Mouse (Mus musculus) forebrain, postnatal 0 days (tissue): ENCODE results near the gene Zfp61. TPM values are rescaled to one million over a fixed set of nuclear protein-coding genes. Genes with fewer than 3 reads are reported as not detected.

Experiments used
- ATAC-seq: fragments of 200-750 bp; cut with Nextera tagmentation; 2 replicates; pipeline ENCODE4 v1.8.0; 2017; ENCODE audit warnings: mild to moderate bottlenecking, moderate library complexity
- DNase-seq: peaks from one replicate; pipeline ENCODE4 v3.0.0-alpha.2; 2015
- H3K27ac ChIP-seq: fragments of 300-500 bp; sonication (generic); 2 replicates; pipeline ENCODE4 v1.5.1; 2014; ENCODE audit warnings: low read depth, mild to moderate bottlenecking, antibody characterized with exemption, low read length, moderate library complexity, mixed read lengths
- H3K27me3 ChIP-seq: fragments of 300-500 bp; sonication (generic); 2 replicates; pipeline ENCODE4 v1.6.1; 2014; ENCODE audit warnings: mild to moderate bottlenecking, low read length, mixed read lengths; ENCODE audit not compliant: insufficient read depth
- H3K36me3 ChIP-seq: fragments of 300-500 bp; sonication (generic); 2 replicates; pipeline ENCODE4 v1.6.1; 2014; ENCODE audit warnings: mild to moderate bottlenecking, moderate library complexity; ENCODE audit not compliant: insufficient read depth
- H3K4me1 ChIP-seq: fragments of 300-500 bp; sonication (generic); 2 replicates; pipeline ENCODE4 v1.6.1; 2014; ENCODE audit warnings: antibody characterized with exemption; ENCODE audit not compliant: insufficient read depth
- H3K4me2 ChIP-seq: fragments of 300-500 bp; sonication (generic); 2 replicates; pipeline ENCODE4 v1.6.1; 2014; ENCODE audit warnings: low read depth, mild to moderate bottlenecking, moderate library complexity
- H3K4me3 ChIP-seq: fragments of 300-500 bp; sonication (generic); 2 replicates; pipeline ENCODE4 v1.5.1; 2014; ENCODE audit warnings: low read depth, low read length, mixed read lengths
- H3K9ac ChIP-seq: fragments of 300-500 bp; sonication (generic); 2 replicates; pipeline ENCODE4 v1.6.1; 2014; ENCODE audit warnings: mild to moderate bottlenecking
- H3K9me3 ChIP-seq: fragments of 300-500 bp; sonication (generic); 2 replicates; pipeline ENCODE4 v1.6.1; 2016; ENCODE audit warnings: low read length
- CTCF ChIP-seq: sonication (generic); IDR thresholded peaks from 2 replicates; pipeline ENCODE4 v1.5.1; 2016; ENCODE audit warnings: antibody characterized with exemption, control low read depth, low read depth
- WGBS: fragments of 180-500 bp; shearing (Covaris S2); extraction: QIAGEN DNeasy Blood & Tissue Kit; methylation state at CpG from one replicate; pipeline ENCODE4 v1.1.7; 2014; 5-methylcytosine and 5-hydroxymethylcytosine counted together
- polyA plus RNA-seq: library from polyadenylated mRNA; unstranded; fragments of >200 nt; fragmentation: Nextera tagmentation; extraction: Ambion mirVana; gene quantifications from 2 replicates; pipeline ENCODE4 v1.2.1, GENCODE M21; 2015
- total RNA-seq: library from RNA; depleted of rRNA; stranded (reverse); fragments of >200 nt; gene quantifications from 2 replicates; pipeline ENCODE4 v1.2.3, GENCODE M21; 2014; rRNA removed

Gene Zfp61
- total RNA-seq (32.9 and 34.8 TPM in 2 replicates), polyA plus RNA-seq (24.5 and 30.8 TPM in 2 replicates)

GRCm38 (mm10) chr7:24300771-24301282 lies at the start of gene Zfp61:
TSS of gene Zfp61 (minus strand) at chr7:24301232.
- no peaks in the 10 kb centered on the region for H3K9me3 ChIP-seq
- no peaks in the 10 kb centered on the region for H3K27me3 ChIP-seq
- ATAC-seq (peak; percentile 25; the same call in 1 of the 2 replicates), DNase-seq (peak; percentile 56)
- peak within 1 kb of the TSS; percentile 77 for H3K9ac ChIP-seq
- 3% methylated on average over 13 of the region's 13 CpGs for WGBS
- no peak for TF ChIP-seq CTCF
- peaks cover 4% of the 10 kb centered on the region; the same call in 1 of the 2 replicates for H3K4me1 ChIP-seq
- H3K36me3 ChIP-seq: peaks cover 43% of the 10 kb centered on the region
- H3K4me3 ChIP-seq: 0 out of 2 replicates have a peak within 1 kb of the TSS, but pooled peaks have one; percentile 75
- peak within 1 kb of the TSS; percentile 95 for H3K27ac ChIP-seq
- peak within 1 kb of the TSS; percentile 54 for H3K4me2 ChIP-seq

GRCm38 (mm10) chr7:24348896-24349295 lies 47.9 kb upstream of the Zfp61 start, which contains the start of gene Lypd5:
TSS of gene Lypd5 (plus strand) at chr7:24349196.
- TF ChIP-seq CTCF: no peak
- no peak within 1 kb of the TSS for H3K27ac ChIP-seq
- WGBS: 42% methylated on average over 6 of the region's 6 CpGs

GRCm38 (mm10) chr7:24346444-24346843 lies 45.4 kb upstream of the Zfp61 start:
- Histone ChIP-seq H3K4me3 (no peak overlapping the region), H3K9me3 (no peaks in the 10 kb centered on the region), H3K27me3 (no peaks in the 10 kb centered on the region; the same call in 1 of the 2 replicates), H3K36me3 (no peaks in the 10 kb centered on the region), H3K4me2 (no peak overlapping the region), H3K9ac (no peak overlapping the region), H3K4me1 (no peaks in the 10 kb centered on the region), H3K27ac (no peak overlapping the region)
- TF ChIP-seq CTCF: no peak
- no peak for ATAC-seq
- WGBS: 74% methylated on average over 5 of the region's 5 CpGs
- no peak for DNase-seq

More at GRCm38 (mm10) chr7:24348896-24349295, 47.9 kb upstream of the Zfp61 start, which contains the start of gene Lypd5:
- H3K9ac ChIP-seq: no peak within 1 kb of the TSS
- no peaks in the 10 kb centered on the region for H3K27me3 ChIP-seq
- no peak for DNase-seq
- H3K36me3 ChIP-seq: no peaks in the 10 kb centered on the region
- H3K4me2 ChIP-seq: no peak within 1 kb of the TSS
- H3K4me3 ChIP-seq: no peak within 1 kb of the TSS
- H3K9me3 ChIP-seq: no peaks in the 10 kb centered on the region
- ATAC-seq: no peak
- no peaks in the 10 kb centered on the region for H3K4me1 ChIP-seq

- 62% methylated on average over 7 of the region's 7 CpGs for WGBS
- H3K4me2 ChIP-seq: no peak overlapping the region
- H3K9me3 ChIP-seq: no peaks in the 10 kb centered on the region
- ATAC-seq (no peak), DNase-seq (no peak)
- H3K27me3 ChIP-seq: no peaks in the 10 kb centered on the region; the same call in 1 of the 2 replicates
- H3K27ac ChIP-seq: no peak overlapping the region
- no peak overlapping the region for H3K4me3 ChIP-seq
- H3K4me1 ChIP-seq: no peaks in the 10 kb centered on the region
- no peak overlapping the region for H3K9ac ChIP-seq
- no peaks in the 10 kb centered on the region for H3K36me3 ChIP-seq
- no peak for TF ChIP-seq CTCF
Observed at GRCm38 (mm10) chr7:24343701-24344272, 42.8 kb upstream of the Zfp61 start.

- Histone ChIP-seq H3K36me3 (no peaks in the 10 kb centered on the region), H3K9ac (no peak overlapping the region), H3K27ac (no peak overlapping the region), H3K4me3 (no peak overlapping the region), H3K9me3 (no peaks in the 10 kb centered on the region), H3K4me2 (no peak overlapping the region), H3K27me3 (peaks cover 11% of the 10 kb centered on the region), H3K4me1 (no peaks in the 10 kb centered on the region)
- DNase-seq (no peak), ATAC-seq (no peak)
- WGBS: 50% methylated on average over 2 of the region's 2 CpGs
- TF ChIP-seq CTCF: peak; percentile 33; the same call in 1 of the 2 replicates
Observed at GRCm38 (mm10) chr7:24338241-24338640, 37.2 kb upstream of the Zfp61 start.

- H3K9me3 ChIP-seq: no peaks in the 10 kb centered on the region
- H3K36me3 ChIP-seq: no peaks in the 10 kb centered on the region
- peak; percentile 87 for DNase-seq
- peak; percentile 54 for ATAC-seq
- no peaks in the 10 kb centered on the region for H3K4me1 ChIP-seq
- WGBS: 11% methylated on average over 5 of the region's 5 CpGs
- H3K4me2 ChIP-seq: no peak overlapping the region
- no peak overlapping the region for H3K4me3 ChIP-seq
- H3K27me3 ChIP-seq: peaks cover 13% of the 10 kb centered on the region
- H3K27ac ChIP-seq: no peak overlapping the region
- TF ChIP-seq CTCF: peak; percentile 84
- H3K9ac ChIP-seq: no peak overlapping the region
Observed at GRCm38 (mm10) chr7:24335699-24336309, 34.8 kb upstream of the Zfp61 start.
